Mouse (Mus musculus): ENCODE data around the gene Csmd2. TPM values are rescaled to one million over a fixed set of nuclear protein-coding genes. Genes with fewer than 3 reads are reported as not detected.

Gene Csmd2
- polyA plus RNA-seq, 1 experiment from 2014 or later: 12.7 TPM

- no peak for ATAC-seq (ENCODE audit: low FRiP score)
- H3K27ac ChIP-seq (replicated peaks): no peak overlapping the region
- H3K4me2 ChIP-seq: no peak overlapping the region
- no peak overlapping the region for H3K9ac ChIP-seq (replicated peaks)
- H3K4me1 ChIP-seq: peaks cover 8% of the 10 kb centered on the region
- H3K27me3 ChIP-seq (replicated peaks): no peaks in the 10 kb centered on the region
- WGBS: 89% methylated on average over 5 of the region's 5 CpGs
- H3K36me3 ChIP-seq: no peaks in the 10 kb centered on the region
- H3K4me3 ChIP-seq (replicated peaks): no peak overlapping the region
- H3K9me3 ChIP-seq (replicated peaks): no peaks in the 10 kb centered on the region
Observed at GRCm38 (mm10) chr4:128264491-128264890, 276.8 kb downstream of the Csmd2 start.

GRCm38 (mm10) chr4:128265341-128265740, 277.7 kb downstream of the Csmd2 start:
- WGBS: 89% methylated on average over 3 of the region's 3 CpGs
- H3K9me3 ChIP-seq (replicated peaks): no peaks in the 10 kb centered on the region
- ATAC-seq (ENCODE audit: low FRiP score): no peak

GRCm38 (mm10) chr4:128269261-128269875, 281.7 kb downstream of the Csmd2 start:
- H3K27me3 ChIP-seq (replicated peaks): no peaks in the 10 kb centered on the region
- H3K9me3 ChIP-seq (replicated peaks): no peaks in the 10 kb centered on the region
- H3K9ac ChIP-seq (replicated peaks): no peak overlapping the region
- 69% methylated on average over 9 of the region's 9 CpGs for WGBS
- H3K27ac ChIP-seq (replicated peaks): no peak overlapping the region
- peaks cover 47% of the 10 kb centered on the region for H3K4me1 ChIP-seq
- H3K4me2 ChIP-seq: no peak overlapping the region
- 0 out of 2 replicates have a peak, but pooled peaks have one; percentile 25 for ATAC-seq (ENCODE audit: low FRiP score)
- H3K4me3 ChIP-seq (replicated peaks): no peak overlapping the region
- no peaks in the 10 kb centered on the region for H3K36me3 ChIP-seq

More at GRCm38 (mm10) chr4:128265341-128265740, 277.7 kb downstream of the Csmd2 start:
- Histone ChIP-seq H3K27me3 (replicated peaks) (no peaks in the 10 kb centered on the region), H3K9ac (replicated peaks) (no peak overlapping the region), H3K4me2 (no peak overlapping the region), H3K27ac (replicated peaks) (no peak overlapping the region), H3K4me1 (peaks cover 16% of the 10 kb centered on the region), H3K4me3 (replicated peaks) (no peak overlapping the region), H3K36me3 (no peaks in the 10 kb centered on the region)

GRCm38 (mm10) chr4:128270177-128270576, 282.5 kb downstream of the Csmd2 start:
- no peaks in the 10 kb centered on the region for H3K27me3 ChIP-seq (replicated peaks)
- peaks cover 47% of the 10 kb centered on the region for H3K4me1 ChIP-seq
- H3K4me2 ChIP-seq: no peak overlapping the region
- no peak overlapping the region for H3K4me3 ChIP-seq (replicated peaks)
- H3K36me3 ChIP-seq: no peaks in the 10 kb centered on the region
- ATAC-seq (ENCODE audit: low FRiP score): no peak
- H3K9me3 ChIP-seq (replicated peaks): no peaks in the 10 kb centered on the region
- H3K9ac ChIP-seq (replicated peaks): no peak overlapping the region
- no peak overlapping the region for H3K27ac ChIP-seq (replicated peaks)
- 45% methylated on average over 10 of the region's 10 CpGs for WGBS

- 39% methylated on average over 19 of the region's 19 CpGs for WGBS
- H3K4me3 ChIP-seq (replicated peaks): no peak overlapping the region
- no peaks in the 10 kb centered on the region for H3K9me3 ChIP-seq (replicated peaks)
- H3K36me3 ChIP-seq: no peaks in the 10 kb centered on the region
- ATAC-seq (ENCODE audit: low FRiP score): 0 out of 2 replicates have a peak, but pooled peaks have one; percentile 29
- peaks cover 52% of the 10 kb centered on the region for H3K4me1 ChIP-seq
- H3K4me2 ChIP-seq: no peak overlapping the region
- no peak overlapping the region for H3K9ac ChIP-seq (replicated peaks)
- no peaks in the 10 kb centered on the region for H3K27me3 ChIP-seq (replicated peaks)
- H3K27ac ChIP-seq (replicated peaks): no peak overlapping the region
Observed at GRCm38 (mm10) chr4:128270931-128271330, 283.3 kb downstream of the Csmd2 start.

- no peaks in the 10 kb centered on the region; the same call in 1 of the 2 replicates for H3K36me3 ChIP-seq
- H3K9me3 ChIP-seq (replicated peaks): no peaks in the 10 kb centered on the region
- H3K4me1 ChIP-seq: peaks cover 52% of the 10 kb centered on the region
- no peaks in the 10 kb centered on the region for H3K27me3 ChIP-seq (replicated peaks)
- no peak overlapping the region for H3K9ac ChIP-seq (replicated peaks)
- 50% methylated on average over 6 of the region's 6 CpGs for WGBS
- peak overlapping the region; percentile 67 for H3K27ac ChIP-seq (replicated peaks)
- ATAC-seq (ENCODE audit: low FRiP score): no peak
- H3K4me2 ChIP-seq: no peak overlapping the region
- H3K4me3 ChIP-seq (replicated peaks): no peak overlapping the region
Observed at GRCm38 (mm10) chr4:128272501-128272900, 284.8 kb downstream of the Csmd2 start.

- 50% methylated on average over 11 of the region's 11 CpGs for WGBS
- no peak for ATAC-seq (ENCODE audit: low FRiP score)
- Histone ChIP-seq H3K9ac (replicated peaks) (no peak overlapping the region), H3K4me1 (peaks cover 52% of the 10 kb centered on the region), H3K9me3 (replicated peaks) (no peaks in the 10 kb centered on the region), H3K4me2 (no peak overlapping the region), H3K36me3 (peaks cover 5% of the 10 kb centered on the region; the same call in 1 of the 2 replicates), H3K27me3 (replicated peaks) (no peaks in the 10 kb centered on the region), H3K4me3 (replicated peaks) (no peak overlapping the region), H3K27ac (replicated peaks) (peak overlapping the region; percentile 67; the same call in 1 of the 2 replicates)
Observed at GRCm38 (mm10) chr4:128273146-128273545, 285.5 kb downstream of the Csmd2 start.

- H3K36me3 ChIP-seq: peaks cover 7% of the 10 kb centered on the region; the same call in 1 of the 2 replicates
- WGBS: 76% methylated on average over 5 of the region's 5 CpGs
- H3K27ac ChIP-seq (replicated peaks): no peak overlapping the region
- no peak for ATAC-seq (ENCODE audit: low FRiP score)
- no peak overlapping the region for H3K9ac ChIP-seq (replicated peaks)
- H3K9me3 ChIP-seq (replicated peaks): no peaks in the 10 kb centered on the region
- H3K27me3 ChIP-seq (replicated peaks): no peaks in the 10 kb centered on the region
- H3K4me2 ChIP-seq: no peak overlapping the region
- peaks cover 38% of the 10 kb centered on the region for H3K4me1 ChIP-seq
- H3K4me3 ChIP-seq (replicated peaks): no peak overlapping the region
Observed at GRCm38 (mm10) chr4:128275116-128275515, 287.5 kb downstream of the Csmd2 start.

- H3K4me2 ChIP-seq: no peak overlapping the region
- no peak for ATAC-seq (ENCODE audit: low FRiP score)
Observed at GRCm38 (mm10) chr4:128275586-128275985, 287.9 kb downstream of the Csmd2 start.

GRCm38 (mm10) chr4:128285009-128285408, 297.4 kb downstream of the Csmd2 start:
- Histone ChIP-seq H3K27me3 (replicated peaks) (no peaks in the 10 kb centered on the region), H3K4me1 (peaks cover 10% of the 10 kb centered on the region; the same call in 1 of the 2 replicates), H3K36me3 (no peaks in the 10 kb centered on the region), H3K9ac (replicated peaks) (no peak overlapping the region), H3K9me3 (replicated peaks) (no peaks in the 10 kb centered on the region), H3K4me2 (no peak overlapping the region), H3K27ac (replicated peaks) (no peak overlapping the region), H3K4me3 (replicated peaks) (no peak overlapping the region)
- 76% methylated on average over 1 of the region's 1 CpGs for WGBS
- no peak for ATAC-seq (ENCODE audit: low FRiP score)

More at GRCm38 (mm10) chr4:128275586-128275985, 287.9 kb downstream of the Csmd2 start:
- no peak overlapping the region for H3K27ac ChIP-seq (replicated peaks)
- H3K36me3 ChIP-seq: peaks cover 7% of the 10 kb centered on the region; the same call in 1 of the 2 replicates
- H3K4me3 ChIP-seq (replicated peaks): no peak overlapping the region
- no peaks in the 10 kb centered on the region for H3K27me3 ChIP-seq (replicated peaks)
- H3K9ac ChIP-seq (replicated peaks): no peak overlapping the region
- no peaks in the 10 kb centered on the region for H3K9me3 ChIP-seq (replicated peaks)
- WGBS: 63% methylated on average over 6 of the region's 6 CpGs
- H3K4me1 ChIP-seq: peaks cover 33% of the 10 kb centered on the region

- Histone ChIP-seq H3K27ac (replicated peaks) (peak overlapping the region; percentile 43; the same call in 1 of the 2 replicates), H3K27me3 (replicated peaks) (no peaks in the 10 kb centered on the region), H3K4me3 (replicated peaks) (no peak overlapping the region), H3K9ac (replicated peaks) (no peak overlapping the region), H3K4me1 (peaks cover 10% of the 10 kb centered on the region; the same call in 1 of the 2 replicates), H3K4me2 (no peak overlapping the region), H3K9me3 (replicated peaks) (no peaks in the 10 kb centered on the region), H3K36me3 (no peaks in the 10 kb centered on the region)
- peak; percentile 74 for ATAC-seq (ENCODE audit: low FRiP score)
- WGBS: 58% methylated on average over 7 of the region's 7 CpGs
Observed at GRCm38 (mm10) chr4:128288095-128288494, 300.4 kb downstream of the Csmd2 start.

- Histone ChIP-seq H3K4me2 (no peak overlapping the region), H3K27ac (replicated peaks) (no peak overlapping the region), H3K9me3 (replicated peaks) (no peaks in the 10 kb centered on the region), H3K4me3 (replicated peaks) (no peak overlapping the region), H3K4me1 (no peaks in the 10 kb centered on the region), H3K27me3 (replicated peaks) (no peaks in the 10 kb centered on the region), H3K36me3 (0 out of 2 replicates have a peak, but pooled peaks cover 2% of the 10 kb centered on the region), H3K9ac (replicated peaks) (no peak overlapping the region)
- 78% methylated on average over 8 of the region's 8 CpGs for WGBS
- no peak for ATAC-seq (ENCODE audit: low FRiP score)
Observed at GRCm38 (mm10) chr4:128304049-128304448, 316.4 kb downstream of the Csmd2 start.
